Mouse (Mus musculus) left cerebral cortex, adult 11 months (tissue): ENCODE measurements around the gene Actl11.

Experiments used
- DNase-seq: peaks from one replicate; pipeline ENCODE4 v3.0.0; 2022; ENCODE audit warnings: low spot score

Actl11 gene

DNA sequence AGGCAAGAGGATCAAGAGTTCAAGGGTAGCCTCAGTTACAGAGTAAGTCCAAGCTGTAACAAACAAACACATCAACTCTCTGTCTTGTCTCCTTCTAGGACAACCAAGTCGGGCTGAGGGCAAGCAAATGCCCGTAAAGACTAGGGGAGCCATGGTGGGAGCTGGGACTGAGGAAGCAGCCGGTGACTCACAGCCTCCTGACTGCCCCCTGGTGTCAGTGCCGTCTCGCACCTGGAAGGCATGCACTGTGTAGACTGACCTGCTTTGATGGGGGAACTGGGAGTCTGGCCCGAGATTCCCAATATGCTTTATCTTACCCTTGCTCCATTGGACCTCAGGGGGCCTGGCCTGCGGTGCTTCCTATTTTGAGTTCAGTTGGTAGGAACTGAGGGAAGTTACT lies 5.2 kb upstream of the Actl11 start:
- DNase-seq = no peak

- no peak for DNase-seq
Observed at GRCm38 (mm10) chr9:107923956-107924355, 4.3 kb upstream of the Actl11 start.

DNA sequence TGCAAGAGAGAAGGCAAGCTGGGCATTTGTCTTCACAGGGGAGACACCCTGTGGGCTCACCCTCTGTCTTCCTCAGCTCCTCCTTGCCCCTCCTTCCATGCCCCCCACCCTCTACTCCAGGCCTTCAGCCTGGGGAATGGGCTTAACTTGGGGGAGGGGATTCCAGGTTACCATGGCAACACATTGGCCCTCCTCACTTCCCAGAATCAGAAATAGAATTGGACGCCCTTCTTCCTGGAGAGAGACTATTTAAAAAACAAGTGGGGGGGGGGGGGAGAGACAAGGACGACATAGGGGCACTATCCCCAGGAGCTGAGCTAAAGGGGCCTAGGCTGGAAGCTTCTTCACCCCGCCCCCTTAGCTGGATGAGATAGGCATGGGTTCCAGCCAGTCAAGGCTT lies 3.0 kb upstream of the Actl11 start:
- DNase-seq = no peak

- DNase-seq = no peak
Observed at GRCm38 (mm10) chr9:107926920-107927420, 1.3 kb upstream of the Actl11 start.

DNA sequence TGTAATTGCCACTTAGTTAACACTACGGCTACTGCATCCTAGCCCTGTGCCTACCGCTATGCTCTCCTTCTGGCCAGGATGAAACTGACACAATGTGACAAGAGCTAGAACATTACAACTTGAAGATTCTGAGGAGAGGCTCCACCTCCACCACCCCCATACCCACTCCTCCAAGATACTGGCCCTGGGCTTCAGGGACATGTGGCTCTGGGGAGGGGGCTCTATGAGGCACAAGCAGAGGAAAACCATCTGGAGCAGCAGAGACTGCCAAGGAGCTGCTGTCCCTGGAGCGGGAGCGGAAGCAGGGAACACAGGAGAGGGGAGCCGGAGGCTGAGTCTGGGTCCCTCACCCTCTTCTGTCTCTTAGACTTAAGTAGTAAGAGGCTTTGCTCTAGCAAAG lies 520 bp upstream of the Actl11 start:
- no peak for DNase-seq

DNA sequence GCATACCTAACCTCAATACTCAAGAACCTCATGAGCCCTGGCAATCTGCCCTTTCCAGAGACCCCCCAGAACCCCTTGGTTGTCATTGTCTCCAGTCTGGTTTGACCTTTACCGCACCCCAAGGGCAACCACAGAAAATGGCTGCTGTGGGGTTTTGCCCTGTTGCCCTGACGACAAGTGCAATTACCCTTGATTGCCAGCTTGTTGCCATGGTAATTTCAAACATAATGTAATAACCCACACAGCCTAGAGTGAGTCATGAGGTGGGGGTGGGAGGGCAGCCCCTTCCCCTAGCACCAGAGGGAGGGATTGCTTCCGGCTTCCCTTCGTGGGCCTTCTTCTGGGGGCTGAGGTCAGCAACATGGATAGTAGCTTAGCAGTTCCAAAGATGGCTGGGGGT lies 4.0 kb downstream of the Actl11 start:
- DNase-seq = no peak

DNA sequence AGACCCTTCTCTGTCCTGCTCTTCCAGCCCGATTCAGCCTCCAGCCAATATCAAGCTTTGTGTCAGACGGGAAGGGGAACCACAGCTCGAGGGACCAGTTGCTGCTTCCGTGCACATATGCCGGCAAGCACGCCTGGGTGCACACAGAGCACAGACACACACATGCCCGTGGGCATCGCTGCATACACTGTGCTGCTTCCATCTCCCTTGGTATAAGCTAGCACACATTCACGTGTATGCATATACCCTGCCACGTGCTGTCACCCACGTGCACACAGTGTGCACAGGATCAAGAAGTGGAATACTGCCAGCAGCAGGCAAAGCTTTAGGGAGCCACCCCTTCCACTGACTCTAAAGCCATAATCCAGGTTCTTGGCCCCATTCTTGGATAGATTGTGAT lies 5.9 kb downstream of the Actl11 start:
- peak; percentile 51 for DNase-seq

DNA sequence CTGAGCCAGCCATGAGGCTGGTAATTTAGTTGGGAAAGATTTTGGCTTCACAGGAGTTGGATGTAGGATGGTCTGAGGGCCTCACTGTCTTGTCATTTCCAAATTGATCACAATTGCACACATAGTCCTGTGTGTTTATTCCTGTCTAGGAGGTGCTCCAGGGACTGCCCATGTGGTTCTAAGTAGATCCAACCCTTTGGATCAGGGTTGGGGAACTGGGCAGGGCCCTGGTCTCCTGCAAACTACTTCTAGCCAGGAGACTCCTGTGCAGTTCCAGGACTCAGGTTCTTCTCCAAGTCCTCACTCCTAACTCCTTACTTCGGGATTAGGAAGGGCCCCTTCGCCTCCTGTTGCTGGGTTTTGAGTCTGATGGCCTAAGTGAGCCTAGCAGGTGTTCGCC lies 7.1 kb downstream of the Actl11 start, which contains the start of gene Camkv:
TSS of gene Camkv (plus strand) at position 301 of the 400 bp plus-strand sequence.
- DNase-seq = no peak

DNA sequence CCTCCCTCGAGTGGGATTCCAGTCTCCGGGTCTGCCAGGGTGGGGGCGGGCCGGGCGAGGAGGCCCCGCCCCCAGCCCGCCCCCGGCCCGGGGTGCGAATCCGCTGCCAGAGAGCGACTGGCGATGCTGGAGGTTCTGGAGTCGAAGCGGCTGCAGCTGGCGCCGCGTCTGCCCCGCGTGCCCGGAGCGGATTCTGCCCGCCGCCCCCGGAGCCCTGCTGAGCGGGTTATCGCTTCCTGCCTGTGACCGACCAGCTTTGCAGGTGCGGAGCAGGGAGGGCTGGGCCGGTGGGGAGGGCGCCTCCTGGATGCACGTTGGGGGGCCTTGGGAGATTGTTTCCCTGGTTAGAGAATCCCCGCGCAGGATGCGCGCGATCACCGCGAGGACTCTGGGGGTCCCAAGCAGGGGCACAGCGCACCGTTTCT lies 7.5 kb downstream of the Actl11 start:
- no peak for DNase-seq

GRCm38 (mm10) chr9:107936215-107936822 lies 8.1 kb downstream of the Actl11 start:
- DNase-seq = peak; percentile 54

DNA sequence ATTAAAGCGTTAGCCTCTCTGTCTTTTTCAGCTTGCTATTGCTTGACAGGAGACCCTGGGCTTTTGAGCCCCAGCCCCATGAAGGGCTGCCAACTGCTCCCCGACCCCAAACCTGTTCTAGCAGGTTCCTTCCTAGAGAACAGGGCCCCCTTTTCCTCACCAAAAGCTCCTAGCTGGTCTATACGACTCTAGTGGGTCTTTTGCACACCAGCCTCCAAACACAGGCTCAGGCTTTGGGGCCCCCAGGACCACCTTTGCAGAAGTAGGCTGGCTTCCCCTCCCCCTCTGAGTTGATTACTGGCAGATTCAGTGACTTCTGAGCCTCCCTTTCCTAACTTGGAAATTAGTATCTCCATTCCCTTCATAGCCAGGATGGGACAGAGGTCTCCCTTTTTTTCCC lies 8.6 kb downstream of the Actl11 start:
- no peak for DNase-seq

DNA sequence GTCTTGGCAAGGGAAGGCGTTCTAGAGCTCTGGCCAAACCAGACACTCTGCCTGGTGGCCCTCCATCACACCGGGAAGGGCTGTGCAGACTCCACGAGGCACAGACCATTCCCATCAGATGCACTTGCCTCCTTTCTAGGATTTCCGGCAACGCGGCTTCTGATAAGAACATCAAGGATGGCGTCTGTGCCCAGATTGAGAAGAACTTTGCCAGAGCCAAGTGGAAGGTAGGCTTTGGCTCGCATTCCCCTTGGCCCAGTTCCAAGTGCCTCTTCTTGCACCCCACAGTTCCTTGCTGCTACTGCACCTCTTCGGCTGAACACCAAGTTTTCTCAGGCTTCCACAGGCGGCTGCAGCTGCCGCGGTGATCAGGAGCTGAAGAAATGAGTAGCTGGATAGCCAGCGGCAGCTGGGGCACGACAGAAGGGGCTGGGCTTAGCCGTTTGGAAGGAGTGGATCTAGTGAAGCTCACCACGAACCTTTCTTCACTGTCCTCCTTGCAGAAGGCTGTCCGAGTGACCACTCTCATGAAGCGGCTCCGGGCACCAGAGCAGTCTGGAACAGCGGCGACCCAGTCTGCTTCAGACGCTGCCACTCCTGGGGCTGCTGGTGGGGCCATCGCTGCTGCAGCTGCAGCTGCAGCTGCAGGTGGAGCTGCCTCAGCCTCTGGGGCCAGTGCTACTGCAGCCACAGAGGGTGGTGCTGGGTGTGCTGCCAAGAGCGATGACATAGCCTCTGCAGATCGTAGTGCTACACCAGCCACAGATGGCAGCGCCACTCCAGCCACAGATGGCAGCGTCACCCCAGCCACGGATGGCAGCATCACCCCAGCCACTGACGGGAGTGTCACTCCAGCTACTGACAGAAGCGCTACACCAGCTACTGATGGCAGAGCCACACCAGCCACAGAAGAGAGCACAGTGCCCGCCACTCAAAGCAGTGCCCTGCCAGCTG lies 19.2 kb downstream of the Actl11 start:
- no peak for DNase-seq

DNA sequence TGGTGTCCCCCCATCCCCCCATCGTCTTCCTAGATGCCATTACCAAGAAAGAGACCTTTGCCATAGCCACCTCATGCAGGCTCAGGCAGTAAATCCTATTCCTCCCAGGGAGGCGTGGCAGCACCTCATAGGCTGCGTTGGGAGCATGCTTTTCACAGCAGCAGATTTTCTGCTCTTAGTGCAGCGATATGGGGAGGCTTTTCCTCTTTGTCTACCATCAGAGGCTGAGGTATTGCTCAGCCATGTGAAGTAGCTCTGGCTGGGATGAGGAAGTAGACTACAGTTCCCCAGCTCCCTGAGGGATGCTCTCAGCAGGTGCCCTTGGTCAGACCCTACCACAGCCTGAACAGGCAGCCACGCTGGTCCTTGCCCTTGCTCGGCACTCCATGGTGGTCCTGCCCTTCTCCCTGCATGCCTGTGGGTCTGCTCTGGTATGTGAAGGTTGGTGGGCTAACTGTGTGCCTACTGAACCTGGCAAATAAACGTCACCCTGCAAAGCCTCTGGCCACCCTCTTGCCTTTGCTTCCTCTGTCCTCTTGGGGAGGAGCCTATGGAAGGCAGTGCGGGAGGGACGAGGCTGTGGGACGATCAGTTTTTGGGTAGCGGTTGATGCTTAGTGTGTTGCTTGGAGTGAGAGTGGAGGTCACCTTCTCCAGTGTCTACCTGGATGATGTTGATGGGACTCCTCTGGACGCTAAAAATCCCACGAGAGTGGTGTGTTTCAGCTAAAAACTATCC lies 21.1 kb downstream of the Actl11 start:
- no peak for DNase-seq

GRCm38 (mm10) chr9:107949922-107950235 lies 21.6 kb downstream of the Actl11 start, which contains the start of gene Traip:
TSS of gene Traip (plus strand) at chr9:107950136.
- no peak for DNase-seq

GRCm38 (mm10) chr9:107950460-107951355 lies 22.4 kb downstream of the Actl11 start:
- DNase-seq = peak; percentile 84

DNA sequence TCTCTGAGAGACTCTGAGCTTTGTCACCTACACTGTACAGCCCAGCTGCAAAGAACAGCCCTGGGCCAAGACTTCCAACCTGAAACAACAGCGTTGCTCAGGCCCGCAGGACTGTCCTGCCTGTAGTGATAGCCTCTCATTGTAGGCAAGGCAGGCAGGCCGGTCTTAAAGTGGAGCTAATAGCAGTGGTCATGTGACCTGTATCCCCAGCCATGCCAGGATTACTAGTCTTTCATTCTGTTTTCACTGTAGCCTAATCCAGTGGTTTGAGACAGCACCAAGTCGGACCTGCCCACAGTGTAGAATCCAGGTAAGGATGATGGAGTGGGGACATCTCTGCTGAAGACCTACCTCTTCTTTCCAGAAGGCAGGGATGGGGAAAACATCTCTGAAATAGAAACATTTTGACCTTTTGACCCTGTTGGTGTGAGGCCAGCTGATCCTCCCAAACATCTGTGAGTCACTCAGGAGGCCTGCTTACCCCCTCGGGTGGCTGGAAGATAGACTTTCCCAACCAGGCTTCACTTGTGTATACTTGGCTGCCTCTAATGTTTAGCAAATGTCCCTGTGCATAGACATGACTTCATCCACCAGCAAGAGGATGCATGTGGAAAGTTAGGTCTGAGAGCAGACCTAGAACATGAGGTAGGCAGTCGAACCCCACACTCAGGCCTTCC lies 27.5 kb downstream of the Actl11 start:
- DNase-seq = no peak

DNA sequence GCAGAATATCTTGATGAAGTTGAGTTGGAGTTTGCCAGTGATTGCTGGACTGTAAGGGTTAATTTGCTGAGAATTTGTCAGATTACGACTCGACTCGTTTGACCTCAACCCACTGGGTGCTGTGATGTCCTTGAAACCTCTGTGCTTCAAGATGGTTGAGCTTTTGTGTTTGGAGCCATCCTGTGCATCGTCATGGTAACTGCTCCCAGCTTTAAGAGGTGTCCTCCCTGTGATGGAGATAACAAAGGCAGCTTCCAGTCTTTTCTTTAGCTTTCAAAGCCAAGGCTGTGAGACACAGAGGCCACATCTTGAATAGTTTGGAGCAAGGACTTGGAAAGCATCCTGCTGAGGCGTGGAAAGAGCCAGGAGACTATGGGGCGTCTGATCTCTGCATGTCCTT lies 28.9 kb downstream of the Actl11 start:
- DNase-seq = no peak

DNA sequence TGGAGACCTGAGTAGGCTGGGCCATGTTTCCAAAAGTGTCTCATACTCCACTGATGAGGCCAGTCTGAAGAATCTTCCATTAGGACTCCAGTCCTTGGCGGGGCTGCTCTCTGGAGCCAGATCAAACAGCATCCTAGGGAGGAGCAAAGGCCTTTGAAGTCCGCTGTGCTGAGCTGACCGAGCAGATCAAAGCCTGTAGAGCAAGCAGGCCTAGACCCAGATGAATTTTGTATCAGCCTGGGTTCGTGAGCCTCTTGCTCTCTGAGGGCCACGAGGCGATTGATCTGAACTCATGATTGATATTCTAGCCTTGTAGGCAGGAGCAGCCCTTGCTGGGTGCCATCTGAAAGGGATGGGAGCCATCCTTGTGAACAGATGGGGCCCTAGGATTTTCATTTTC lies 31.6 kb downstream of the Actl11 start:
- DNase-seq = no peak

DNA sequence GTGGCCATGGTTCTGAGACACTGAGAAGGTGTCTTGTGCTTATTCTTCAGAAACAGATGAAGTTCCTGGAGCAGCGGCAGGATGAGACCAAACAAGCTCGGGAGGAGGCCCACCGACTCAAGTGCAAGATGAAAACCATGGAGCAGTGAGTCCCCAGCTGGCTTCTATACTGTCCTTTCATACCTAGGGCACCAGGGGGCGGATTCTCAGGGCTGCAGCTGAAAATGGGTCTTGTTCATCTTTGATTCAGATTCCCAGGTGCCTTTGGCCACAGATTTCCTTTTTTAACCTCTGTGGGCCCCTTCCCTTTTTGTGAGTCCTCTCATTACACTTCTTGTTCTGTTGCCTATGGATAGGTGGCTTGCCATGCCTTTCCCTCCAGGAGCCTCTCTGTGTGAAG lies 32.7 kb downstream of the Actl11 start:
- no peak for DNase-seq

- DNase-seq = peak; percentile 82
Observed at GRCm38 (mm10) chr9:107961351-107961762, 33.1 kb downstream of the Actl11 start.

- peak; percentile 75 for DNase-seq
Observed at GRCm38 (mm10) chr9:107961881-107962280, 33.6 kb downstream of the Actl11 start.
